Mouse (Mus musculus): Measurements from ENCODE around the gene Gjb4.
A peak's percentile ranks its signal among the peaks of the same experiment; 100 is the strongest.

Gene Gjb4

GRCm38 (mm10) chr4:127353951-127354438 is at the start of gene Gjb4:
TSS of gene Gjb4 (minus strand) at chr4:127354081.
- DNase-seq (ENCODE audit: low spot score) = no peak

DNA sequence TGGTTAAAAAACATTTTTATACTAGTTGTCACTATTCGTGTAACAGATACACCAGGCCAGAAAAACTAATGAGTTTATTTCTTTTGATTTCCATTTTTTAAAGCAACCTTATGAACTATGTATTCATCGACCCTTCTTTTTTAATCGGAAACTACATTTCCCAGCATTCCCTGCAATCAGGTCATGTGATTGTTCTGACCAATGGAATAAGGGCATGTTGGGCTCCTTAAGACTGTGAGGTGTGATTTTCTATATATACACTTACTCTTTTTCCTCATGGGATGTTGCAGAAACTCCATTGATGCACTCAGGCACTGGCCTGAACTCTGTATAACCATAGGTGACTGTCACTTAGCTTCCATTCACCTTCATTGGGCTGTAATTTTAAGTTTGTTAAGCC is 48.7 kb upstream of the Gjb4 start:
- no peak for DNase-seq (ENCODE audit: low spot score)

GRCm38 (mm10) chr4:127402166-127402565 is 48.3 kb upstream of the Gjb4 start:
- no peak for DNase-seq (ENCODE audit: low spot score)

GRCm38 (mm10) chr4:127400165-127401145 is 46.6 kb upstream of the Gjb4 start:
- DNase-seq (ENCODE audit: low spot score) = no peak

GRCm38 (mm10) chr4:127395591-127395990 is 41.7 kb upstream of the Gjb4 start:
- no peak for DNase-seq (ENCODE audit: low spot score)

- no peak for DNase-seq (ENCODE audit: low spot score)
Measured at GRCm38 (mm10) chr4:127389645-127390044, 35.8 kb upstream of the Gjb4 start.

DNA sequence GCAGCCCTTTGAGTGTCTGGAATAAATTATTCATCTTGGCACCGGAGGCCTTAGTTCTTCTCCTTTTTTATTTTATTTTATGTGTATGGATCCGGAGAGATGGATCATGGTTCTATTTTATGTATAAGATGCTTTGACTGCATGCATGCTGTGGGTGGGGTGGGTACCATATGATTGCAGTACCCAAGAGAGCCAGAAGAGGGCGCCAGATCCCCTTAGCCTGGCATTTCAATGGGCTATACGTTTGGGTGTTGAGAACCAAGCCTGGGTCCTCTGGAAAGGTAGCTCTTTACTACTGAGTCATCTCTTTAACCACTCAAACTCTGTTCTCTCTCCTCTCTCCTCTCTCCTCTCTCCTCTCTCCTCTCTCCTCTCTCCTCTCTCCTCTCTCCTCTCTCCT is 23.5 kb upstream of the Gjb4 start:
- no peak for DNase-seq (ENCODE audit: low spot score)

DNA sequence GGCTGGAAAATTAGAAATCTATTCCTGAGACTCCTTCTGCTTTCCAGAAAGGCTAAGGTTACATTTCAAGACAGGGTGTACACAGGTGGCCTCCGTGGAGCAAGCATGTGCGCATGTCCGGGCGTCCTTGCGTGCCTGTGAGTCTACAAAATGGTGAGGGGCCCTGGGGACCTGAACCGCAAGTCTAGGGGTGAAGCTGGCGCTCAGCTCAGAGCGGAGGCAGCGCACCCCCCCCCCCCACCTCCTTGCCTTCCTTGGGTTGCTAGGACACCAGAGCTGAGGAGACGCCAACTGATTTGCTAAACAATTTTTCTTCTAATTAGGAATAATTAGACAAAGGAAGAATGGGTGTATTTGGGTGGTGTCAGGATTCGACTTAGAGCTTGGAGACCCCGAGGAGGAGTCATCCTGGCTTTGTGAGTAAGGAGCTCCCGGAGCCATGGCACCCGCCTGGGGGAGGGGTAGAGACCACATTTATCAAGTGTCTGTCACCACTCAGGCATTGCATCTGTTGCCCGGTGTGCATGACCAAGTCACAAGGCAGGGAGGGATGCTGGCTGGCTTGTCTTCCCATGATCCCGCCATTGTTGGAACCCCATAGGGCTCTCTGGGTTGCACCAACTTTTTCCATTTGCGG is 21.8 kb upstream of the Gjb4 start:
- no peak for DNase-seq (ENCODE audit: low spot score)

DNA sequence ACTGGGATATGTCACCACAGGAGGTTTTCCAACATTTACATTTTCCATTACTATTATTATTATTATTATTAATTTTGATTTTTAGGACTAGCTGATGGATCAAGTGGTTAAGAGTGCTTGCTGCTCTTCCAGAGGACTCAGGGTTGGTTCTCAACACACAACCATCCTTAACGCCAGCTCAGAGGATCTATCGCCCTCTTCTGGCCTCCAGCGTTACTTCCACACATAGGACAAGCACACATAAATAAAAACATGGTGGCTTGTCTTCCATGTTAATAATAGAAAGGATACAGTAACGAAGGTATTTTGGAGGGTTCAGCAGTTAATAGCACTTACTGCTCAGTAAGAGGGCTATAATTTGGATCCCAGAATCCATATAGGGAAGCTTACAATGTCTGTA is 20.8 kb upstream of the Gjb4 start:
- DNase-seq (ENCODE audit: low spot score) = no peak

GRCm38 (mm10) chr4:127373491-127373890 is 19.6 kb upstream of the Gjb4 start:
- no peak for DNase-seq (ENCODE audit: low spot score)

GRCm38 (mm10) chr4:127371546-127371945 is 17.7 kb upstream of the Gjb4 start:
- no peak for DNase-seq (ENCODE audit: low spot score)

GRCm38 (mm10) chr4:127370447-127370846 is 16.6 kb upstream of the Gjb4 start:
- no peak for DNase-seq (ENCODE audit: low spot score)

- peak; percentile 29 for DNase-seq (ENCODE audit: low spot score)
Measured at GRCm38 (mm10) chr4:127368379-127368973, 14.6 kb upstream of the Gjb4 start.

DNA sequence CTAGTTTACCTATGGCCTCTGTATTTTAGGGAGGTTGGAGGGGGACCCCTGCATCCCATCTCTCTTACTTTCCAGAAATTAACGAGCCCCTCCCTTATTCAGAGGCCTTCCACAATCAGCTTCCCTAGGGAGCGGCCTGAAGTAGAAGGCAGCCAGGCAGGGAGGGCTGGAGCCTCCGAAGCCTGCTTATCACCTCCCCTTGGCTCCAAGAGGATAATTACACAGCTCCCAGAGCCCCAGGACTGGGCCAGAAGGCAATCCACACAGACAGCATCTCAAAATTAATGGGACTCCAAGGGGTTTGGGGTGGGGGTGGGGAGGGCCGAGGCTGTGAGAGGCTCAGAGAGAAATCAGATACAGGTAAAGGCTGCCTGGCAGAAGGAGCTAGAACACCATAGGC is 12.0 kb upstream of the Gjb4 start:
- DNase-seq (ENCODE audit: low spot score) = no peak

DNA sequence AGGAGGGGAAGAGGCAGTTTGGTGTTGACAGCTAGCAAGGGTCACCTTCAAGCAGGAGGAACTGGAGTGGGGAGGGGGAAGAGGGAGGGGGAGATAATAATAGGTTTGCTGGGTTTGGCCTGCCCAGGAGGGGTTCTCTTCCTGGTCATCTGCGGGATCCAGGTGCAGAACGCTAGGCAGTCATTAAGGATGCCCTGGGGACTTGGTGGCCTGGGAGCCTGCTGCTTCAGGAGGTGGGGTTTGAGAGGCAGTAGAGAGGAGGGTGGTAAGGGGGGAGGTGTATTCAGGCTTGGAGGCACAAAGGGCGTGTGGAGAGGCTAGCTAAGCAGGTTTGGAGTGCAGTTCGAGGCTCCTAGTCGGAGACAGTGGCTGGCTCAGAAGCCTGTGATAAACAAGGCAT is 11.6 kb upstream of the Gjb4 start:
- DNase-seq (ENCODE audit: low spot score) = no peak

DNA sequence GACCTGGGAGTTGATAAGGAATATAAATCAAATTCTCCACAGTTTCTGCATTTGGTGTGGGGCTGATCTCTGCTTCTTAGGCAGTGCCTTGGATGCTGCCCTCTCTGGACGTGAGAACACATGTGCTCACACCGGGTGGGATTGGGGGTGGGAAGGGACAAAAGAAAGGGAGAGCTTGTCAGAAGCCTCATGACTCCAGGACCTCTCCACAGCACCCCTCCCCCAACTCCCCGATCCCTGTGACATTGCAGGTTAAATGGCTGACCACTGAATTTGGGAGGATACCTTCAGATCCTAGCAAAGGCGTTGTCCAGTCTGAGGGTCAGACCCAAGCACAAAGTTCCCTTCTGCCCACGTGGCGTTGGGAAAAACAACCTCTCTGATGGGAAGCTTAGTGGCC is 10.6 kb upstream of the Gjb4 start:
- no peak for DNase-seq (ENCODE audit: low spot score)

GRCm38 (mm10) chr4:127363331-127363730 is 9.4 kb upstream of the Gjb4 start:
- no peak for DNase-seq (ENCODE audit: low spot score)

- no peak for DNase-seq (ENCODE audit: low spot score)
Measured at GRCm38 (mm10) chr4:127362520-127362919, 8.6 kb upstream of the Gjb4 start.

- no peak for DNase-seq (ENCODE audit: low spot score)
Measured at GRCm38 (mm10) chr4:127358018-127358417, 4.1 kb upstream of the Gjb4 start, which contains the start of gene Gjb5. TSS of gene Gjb5 (minus strand) at chr4:127358181.

- DNase-seq (ENCODE audit: low spot score) = no peak
Measured at GRCm38 (mm10) chr4:127354506-127355485, 915 bp upstream of the Gjb4 start.

- no peak for DNase-seq (ENCODE audit: low spot score)
Measured at GRCm38 (mm10) chr4:127352594-127352993, 1.3 kb downstream of the Gjb4 start.

All from left cerebral cortex, adult 11 months (tissue).